Mouse (Mus musculus) kidney, postnatal 0 days (tissue): Measurements from ENCODE around the gene Slc16a11. TPM values are rescaled to one million over a fixed set of nuclear protein-coding genes. Genes with fewer than 3 reads are reported as not detected.

Experiments used
- ATAC-seq: fragments of 200-750 bp; cut with Nextera tagmentation; replicated peaks from 2 replicates; pipeline ENCODE4 v1.8.0; 2017; ENCODE audit warnings: low read depth, moderate number of reproducible peaks, moderate TSS enrichment, moderate library complexity; ENCODE audit not compliant: low FRiP score
- DNase-seq: peaks from one replicate; pipeline ENCODE4 v3.0.0-alpha.2; 2016; ENCODE audit warnings: low spot score
- H3K27ac ChIP-seq: fragments of 300-500 bp; sonication (generic); 2 replicates; pipeline ENCODE4 v1.5.1; 2014; ENCODE audit warnings: mild to moderate bottlenecking
- H3K27me3 ChIP-seq: fragments of 300-500 bp; sonication (generic); 2 replicates; pipeline ENCODE4 v1.6.1; 2014; ENCODE audit warnings: low read length, mixed read lengths; ENCODE audit not compliant: insufficient read depth
- H3K36me3 ChIP-seq: fragments of 300-500 bp; sonication (generic); 2 replicates; pipeline ENCODE4 v1.6.1; 2014; ENCODE audit warnings: low read length, mixed read lengths; ENCODE audit not compliant: insufficient read depth
- H3K4me1 ChIP-seq: fragments of 300-500 bp; sonication (generic); replicated peaks from 2 replicates; pipeline ENCODE4 v1.6.1; 2014; ENCODE audit warnings: antibody characterized with exemption, low read length, mixed read lengths; ENCODE audit not compliant: insufficient read depth
- H3K4me2 ChIP-seq: fragments of 300-500 bp; sonication (generic); 2 replicates; pipeline ENCODE4 v1.6.1; 2014; ENCODE audit warnings: mild to moderate bottlenecking, low read length, moderate library complexity, mixed read lengths
- H3K4me3 ChIP-seq: fragments of 300-500 bp; sonication (generic); replicated peaks from 2 replicates; pipeline ENCODE4 v1.5.1; 2014; ENCODE audit warnings: low read depth, low read length
- H3K9ac ChIP-seq: fragments of 300-500 bp; sonication (generic); 2 replicates; pipeline ENCODE4 v1.6.1; 2014; ENCODE audit warnings: low read depth, low read length
- H3K9me3 ChIP-seq: fragments of 300-500 bp; sonication (generic); replicated peaks from 2 replicates; pipeline ENCODE4 v1.6.1; 2016; ENCODE audit warnings: low read length, inconsistent platforms, mixed read lengths
- CTCF ChIP-seq: IDR thresholded peaks from 2 replicates; pipeline ENCODE4 v1.5.1; 2016; ENCODE audit warnings: antibody characterized with exemption, low read depth, mild to moderate bottlenecking, moderate library complexity
- WGBS: fragments of 180-500 bp; shearing (Covaris S2); extraction: QIAGEN DNeasy Blood & Tissue Kit; methylation state at CpG from one replicate; pipeline ENCODE4 v1.1.7; 2014; 5-methylcytosine and 5-hydroxymethylcytosine counted together
- microRNA counts: library from miRNA; unstranded; fragments of <30 nt; microRNA quantifications from one replicate; lab custom pipeline; 2015
- microRNA-seq: library from miRNA; unstranded; fragments of <30 nt; microRNA quantifications from one replicate; pipeline ENCODE4, GENCODE M21; 2016
- polyA plus RNA-seq: library from polyadenylated mRNA; unstranded; fragments of >200 nt; fragmentation: Nextera tagmentation; extraction: Ambion mirVana; gene quantifications from 2 replicates; pipeline ENCODE4 v1.2.1, GENCODE M21; 2015

The Slc16a11 gene
- polyA plus RNA-seq, 1 experiment from 2014 or later = 12.6 TPM

GRCm38 (mm10) chr11:70265819-70266218 is 53.3 kb downstream of the Slc16a11 start:
- WGBS = 58% methylated on average over 4 of the region's 4 CpGs
- Histone ChIP-seq H3K27ac (no peak overlapping the region), H3K4me1 (no peaks in the 10 kb centered on the region), H3K9me3 (no peaks in the 10 kb centered on the region), H3K4me3 (no peak overlapping the region), H3K27me3 (no peaks in the 10 kb centered on the region), H3K4me2 (no peak overlapping the region), H3K36me3 (no peaks in the 10 kb centered on the region), H3K9ac (no peak overlapping the region)
- DNase-seq (no peak), ATAC-seq (no peak)
- TF ChIP-seq CTCF = no peak

MicroRNAs within 50 kb of the gene (microRNA counts, 519-probe panel; counts per million panel counts)
- microRNA mmu-miR-195 (lab: Ali Mortazavi, UCI) (3,193 counts per million, percentile 70 among the panel's probes with 10 or more counts), microRNA mmu-miR-497 (lab: Ali Mortazavi, UCI) (1,466 counts per million, percentile 68 among the panel's probes with 10 or more counts)

Small RNAs within 50 kb of the gene (microRNA-seq; reads per million reads assigned to microRNA genes)
- 2,401 reads per million, percentile 86 among the genes with 10 or more reads in this experiment for gene Mir195a
- not detected for gene Mir497
- gene Mir497b = not detected

Other genes starting within 250 kb of the Slc16a11 start
- 238 and 246 TPM in 2 replicates for gene Cldn7, start 248.0 kb upstream of the Slc16a11 start, polyA plus RNA-seq
- gene Ctdnep1, start 231.6 kb upstream of the Slc16a11 start, polyA plus RNA-seq = 28.3 and 29.1 TPM in 2 replicates
- 97.3 and 97.9 TPM in 2 replicates for gene Elp5, start 230.2 kb upstream of the Slc16a11 start, polyA plus RNA-seq
- gene Gabarap, start 221.6 kb upstream of the Slc16a11 start, polyA plus RNA-seq = 626 TPM in 2 replicates
- 61.9 and 62.6 TPM in 2 replicates for gene Phf23, start 217.0 kb upstream of the Slc16a11 start, polyA plus RNA-seq
- 25.8 and 27.1 TPM in 2 replicates for gene Dvl2, start 212.2 kb upstream of the Slc16a11 start, polyA plus RNA-seq
- gene Acadvl, start 197.3 kb upstream of the Slc16a11 start, polyA plus RNA-seq = 178 and 197 TPM in 2 replicates
- gene Dlg4, start 195.8 kb upstream of the Slc16a11 start, polyA plus RNA-seq = 4.3 and 6.5 TPM in 2 replicates
- gene Asgr1, start 158.7 kb upstream of the Slc16a11 start, polyA plus RNA-seq = 2.5 and 2.9 TPM in 2 replicates
- 0.14 TPM in 1 of 2 replicates, not detected in the other for gene Asgr2, start 120.1 kb upstream of the Slc16a11 start, polyA plus RNA-seq
- gene Mgl2, start 82.4 kb upstream of the Slc16a11 start, polyA plus RNA-seq = 0.37 and 0.47 TPM in 2 replicates
- 0.99 and 1.4 TPM in 2 replicates for gene Clec10a, start 56.6 kb upstream of the Slc16a11 start, polyA plus RNA-seq
- gene Slc16a13, start 8.3 kb downstream of the Slc16a11 start, polyA plus RNA-seq = 20.6 and 21.4 TPM in 2 replicates
- gene Bcl6b, start 17.0 kb downstream of the Slc16a11 start, polyA plus RNA-seq = 22.0 TPM in 2 replicates
- gene 0610010K14Rik, start 25.2 kb downstream of the Slc16a11 start, polyA plus RNA-seq = 147 and 150 TPM in 2 replicates
- gene Gm21988, start 27.1 kb downstream of the Slc16a11 start, polyA plus RNA-seq = 15.6 and 15.9 TPM in 2 replicates
- 455 and 492 TPM in 2 replicates for gene Rnasek, start 27.1 kb downstream of the Slc16a11 start, polyA plus RNA-seq
- 3.8 and 4.0 TPM in 2 replicates for gene Alox12, start 42.6 kb downstream of the Slc16a11 start, polyA plus RNA-seq
- gene Alox12e, start 109.9 kb downstream of the Slc16a11 start, polyA plus RNA-seq = 0.10 and 0.16 TPM in 2 replicates
- 2.3 and 2.4 TPM in 2 replicates for gene Alox15, start 139.3 kb downstream of the Slc16a11 start, polyA plus RNA-seq
- 18.8 and 20.2 TPM in 2 replicates for gene Pelp1, start 197.3 kb downstream of the Slc16a11 start, polyA plus RNA-seq
- gene Arrb2, start 219.9 kb downstream of the Slc16a11 start, polyA plus RNA-seq = 12.0 and 13.5 TPM in 2 replicates
- 33.5 and 38.3 TPM in 2 replicates for gene Med11, start 239.2 kb downstream of the Slc16a11 start, polyA plus RNA-seq
- gene Zmynd15, start 246.7 kb downstream of the Slc16a11 start, polyA plus RNA-seq = 0.82 and 1.5 TPM in 2 replicates
- gene Cxcl16, start 247.2 kb downstream of the Slc16a11 start, polyA plus RNA-seq = 16.7 and 17.6 TPM in 2 replicates